Mouse (Mus musculus): ENCODE results near the gene St8sia1.

The St8sia1 gene

GRCm38 (mm10) chr6:142908911-142909770 is 55.1 kb downstream of the St8sia1 start:
- CTCF ChIA-PET: no interaction called here

DNA sequence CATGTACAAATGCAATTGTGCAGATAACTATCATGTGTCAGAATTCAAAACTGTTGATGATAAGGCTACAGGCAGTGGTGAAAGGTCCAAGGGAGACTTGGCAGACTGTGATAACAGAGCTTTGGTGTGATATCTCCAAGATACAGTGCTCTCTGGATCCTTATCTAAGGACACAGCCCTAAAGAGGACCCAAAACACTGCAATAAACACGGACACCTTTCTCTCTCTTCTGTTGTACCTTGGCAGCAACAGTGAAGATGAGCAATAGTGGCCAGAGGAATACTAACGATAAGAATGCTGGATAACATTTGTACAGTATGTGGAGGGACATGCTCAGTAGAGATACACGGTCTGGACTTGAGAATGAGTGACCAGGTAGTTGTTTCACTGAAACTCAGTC is 55.8 kb downstream of the St8sia1 start:
- CTCF ChIA-PET: no interaction called here

GRCm38 (mm10) chr6:142895371-142895770 is 68.9 kb downstream of the St8sia1 start:
- CTCF ChIA-PET: no interaction called here

- CTCF ChIA-PET: interaction anchor here (0.6 kb wide), 1 partner anchor 263 kb away, joined by 3 read pairs; no protein-coding TSS in a partner anchor
These were observed 70.5 kb downstream of the St8sia1 start for GRCm38 (mm10) chr6:142893716-142894115.

- CTCF ChIA-PET: no interaction called here
These were observed 73.9 kb downstream of the St8sia1 start for GRCm38 (mm10) chr6:142890321-142890720.

- CTCF ChIA-PET: no interaction called here
These were observed 75.1 kb downstream of the St8sia1 start for GRCm38 (mm10) chr6:142888970-142889740.

DNA sequence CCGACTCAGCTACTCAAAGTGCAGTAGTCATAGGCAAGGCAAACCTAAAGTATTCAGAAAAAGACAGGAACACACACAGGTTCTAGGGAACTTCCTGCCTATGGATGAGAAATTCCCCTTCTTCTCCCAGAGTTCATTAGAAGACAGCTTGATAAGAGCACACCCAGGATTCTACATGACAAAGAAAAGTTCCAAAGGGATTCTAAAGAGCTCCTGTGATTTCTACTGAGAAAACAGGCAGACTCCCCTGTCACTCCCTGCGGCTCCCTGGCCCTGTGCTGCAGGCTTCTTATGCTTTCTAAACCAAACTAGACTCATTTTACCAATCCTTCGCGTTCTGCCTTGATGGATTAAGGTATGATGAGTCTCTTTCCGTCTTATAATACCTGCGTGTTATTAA is 75.9 kb downstream of the St8sia1 start:
- CTCF ChIA-PET: no interaction called here

GRCm38 (mm10) chr6:142887375-142887774 is 76.9 kb downstream of the St8sia1 start:
- CTCF ChIA-PET: no interaction called here

- CTCF ChIA-PET: no interaction called here
These were observed 78.7 kb downstream of the St8sia1 start for GRCm38 (mm10) chr6:142885364-142886154.

DNA sequence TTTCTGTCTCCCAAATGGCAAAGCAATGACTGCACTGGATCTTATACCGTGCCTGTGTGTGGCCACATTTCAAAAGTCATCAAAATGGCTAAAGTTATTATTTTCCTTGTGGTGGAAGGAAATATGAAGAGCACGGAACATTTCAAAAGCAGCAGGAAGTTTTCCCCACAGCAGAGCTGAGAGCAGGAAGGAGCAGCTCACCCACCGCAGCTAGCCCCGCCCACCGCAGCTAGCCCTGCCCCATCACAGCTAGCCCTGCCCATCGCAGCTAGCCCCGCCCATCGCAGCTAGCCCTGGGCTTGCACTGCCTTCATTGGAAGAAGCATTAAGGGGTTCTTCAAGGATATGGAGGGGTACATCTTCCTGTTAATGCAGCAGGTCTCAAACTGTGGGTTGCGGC is 80.1 kb downstream of the St8sia1 start:
- CTCF ChIA-PET: no interaction called here

DNA sequence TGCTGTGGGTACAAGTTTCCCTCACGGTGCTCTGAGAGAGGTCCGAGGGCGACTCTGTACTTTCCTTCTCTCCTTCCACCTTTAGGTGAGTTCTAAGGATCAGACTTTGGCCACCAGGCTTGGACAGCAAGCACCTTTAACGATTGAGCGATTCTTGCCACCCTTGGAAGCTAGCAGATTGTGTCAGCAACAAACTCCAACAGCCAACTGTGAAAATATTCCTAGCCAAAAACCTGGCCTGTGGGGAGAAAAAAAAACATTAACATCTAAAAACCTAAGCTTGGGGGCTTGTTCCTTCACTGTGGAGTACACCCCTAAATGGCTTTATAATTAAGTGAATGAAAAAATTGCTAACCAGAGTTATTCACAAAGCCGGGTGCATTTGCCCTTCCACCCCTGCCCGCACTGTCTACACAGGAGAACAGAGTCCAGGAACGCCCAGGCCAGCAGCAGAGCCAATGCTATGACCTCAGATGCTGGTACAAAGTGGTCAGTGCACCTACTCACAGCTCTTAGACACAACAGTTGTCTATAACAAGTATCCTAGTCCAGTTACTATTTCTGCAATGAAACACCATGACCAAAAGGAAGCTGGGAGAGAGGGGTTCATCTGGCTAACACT is 83.3 kb downstream of the St8sia1 start:
- CTCF ChIA-PET: interaction anchor here (0.6 kb wide), 1 partner anchor 305 kb away, joined by 5 read pairs; no protein-coding TSS in a partner anchor

- CTCF ChIA-PET: no interaction called here
These were observed 85.2 kb downstream of the St8sia1 start for GRCm38 (mm10) chr6:142878744-142879701.

DNA sequence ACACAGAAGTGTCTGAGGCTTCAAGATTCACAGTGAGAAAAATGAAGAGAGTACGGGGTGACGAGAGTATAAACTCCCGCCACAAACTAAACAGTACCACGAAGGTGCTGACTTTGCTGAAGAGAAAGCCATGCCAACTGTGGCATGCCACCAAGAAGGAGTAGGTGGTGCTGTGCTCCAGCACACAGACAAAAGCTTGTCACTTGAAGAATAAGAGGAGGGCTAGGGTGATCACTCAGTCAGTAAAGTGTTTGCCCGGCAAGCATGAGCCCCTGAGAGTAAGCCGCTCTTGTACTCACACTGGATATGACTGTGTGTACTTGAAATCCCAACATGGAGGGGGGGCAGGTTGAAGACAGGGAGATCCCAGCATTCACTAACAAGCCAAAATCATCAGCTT is 87.0 kb downstream of the St8sia1 start:
- CTCF ChIA-PET: no interaction called here

GRCm38 (mm10) chr6:142876279-142876899 is 87.9 kb downstream of the St8sia1 start:
- CTCF ChIA-PET: no interaction called here

- CTCF ChIA-PET: no interaction called here
These were observed 90.3 kb downstream of the St8sia1 start for GRCm38 (mm10) chr6:142873795-142874563.

GRCm38 (mm10) chr6:142869715-142870422 is 94.4 kb downstream of the St8sia1 start:
- CTCF ChIA-PET: no interaction called here

DNA sequence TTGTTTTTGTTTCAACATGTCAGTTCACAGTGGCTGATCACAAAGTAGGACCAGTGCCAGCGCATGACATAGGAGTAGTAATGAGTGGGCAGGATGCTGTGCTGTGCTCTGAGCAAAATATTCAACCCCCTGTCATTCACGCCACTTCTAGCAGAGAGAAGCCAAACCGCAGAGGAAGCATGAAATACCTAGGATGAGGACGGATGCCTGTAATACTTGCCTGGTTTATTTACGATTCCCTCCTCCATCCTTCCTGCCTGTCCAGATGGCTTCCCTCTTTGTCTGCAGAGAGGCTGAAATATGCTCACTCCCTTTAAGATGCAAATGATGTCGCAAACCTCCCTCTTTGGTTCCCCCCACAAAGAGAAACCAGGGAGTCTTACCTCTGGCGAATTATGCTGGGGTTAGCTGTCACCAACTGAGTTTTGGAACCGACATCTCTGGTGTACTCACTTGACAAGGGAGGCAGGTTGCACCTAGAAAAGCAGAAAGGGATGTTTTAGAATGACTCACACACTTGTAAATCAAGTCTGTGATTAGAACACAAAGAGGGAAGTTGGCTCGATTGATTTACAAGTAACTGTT is 96.7 kb downstream of the St8sia1 start:
- CTCF ChIA-PET: no interaction called here

- CTCF ChIA-PET: no interaction called here
These were observed 97.2 kb downstream of the St8sia1 start for GRCm38 (mm10) chr6:142867023-142867422.

Measured in spleen, embryonic (tissue).